Mouse (Mus musculus) bone marrow macrophage, adult 2 months (primary cell): ENCODE results near the gene Myh9.

Source experiments
- CTCF ChIP-seq: IDR thresholded peaks from 2 replicates; pipeline ENCODE4 v1.5.1; 2012; ENCODE audit warnings: low read depth, mild to moderate bottlenecking, low read length, moderate library complexity
- POLR2A ChIP-seq: IDR thresholded peaks from 2 replicates; pipeline ENCODE4 v1.6.1; 2012; ENCODE audit warnings: mild to moderate bottlenecking, low read depth, low read length, borderline replicate concordance

DNA sequence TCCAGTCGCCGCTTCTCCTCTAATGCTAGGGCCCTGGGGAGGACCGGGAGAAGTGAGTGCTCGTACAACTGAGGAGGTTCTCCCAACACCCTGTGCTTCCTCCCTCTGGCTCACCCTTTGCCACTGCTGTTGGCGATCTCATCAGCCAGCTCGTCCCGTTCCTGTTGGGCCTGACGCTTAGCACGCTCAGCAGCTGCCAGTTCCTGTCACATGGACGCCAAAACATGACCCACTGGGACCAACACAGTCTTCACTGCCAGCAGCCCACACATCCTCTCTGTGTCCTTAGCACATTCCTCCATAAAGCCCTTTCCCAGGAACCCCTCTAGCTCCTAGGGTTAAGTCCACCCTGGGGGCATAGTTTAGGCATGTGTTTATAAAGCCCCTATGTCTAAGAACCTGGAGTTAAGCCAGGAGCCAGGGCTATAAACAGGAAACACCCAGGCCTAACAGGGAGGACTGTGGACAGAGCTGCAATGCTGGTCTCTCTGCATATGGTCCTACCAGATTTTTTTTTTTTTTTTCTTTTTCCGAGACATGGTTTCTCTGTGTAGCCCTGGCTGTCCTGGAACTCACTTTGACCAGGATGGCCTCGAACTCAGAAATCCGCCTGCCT lies 77.5 kb downstream of the Myh9 start:
- TF ChIP-seq CTCF (no peak), POLR2A (no peak)
